Mouse (Mus musculus): ENCODE measurements around the gene Cyth4. TPM values are rescaled to one million over a fixed set of nuclear protein-coding genes. Genes with fewer than 3 reads are reported as not detected.

Gene Cyth4
- polyA plus RNA-seq, 1 experiment from 2014 or later = 5.9 TPM

DNA sequence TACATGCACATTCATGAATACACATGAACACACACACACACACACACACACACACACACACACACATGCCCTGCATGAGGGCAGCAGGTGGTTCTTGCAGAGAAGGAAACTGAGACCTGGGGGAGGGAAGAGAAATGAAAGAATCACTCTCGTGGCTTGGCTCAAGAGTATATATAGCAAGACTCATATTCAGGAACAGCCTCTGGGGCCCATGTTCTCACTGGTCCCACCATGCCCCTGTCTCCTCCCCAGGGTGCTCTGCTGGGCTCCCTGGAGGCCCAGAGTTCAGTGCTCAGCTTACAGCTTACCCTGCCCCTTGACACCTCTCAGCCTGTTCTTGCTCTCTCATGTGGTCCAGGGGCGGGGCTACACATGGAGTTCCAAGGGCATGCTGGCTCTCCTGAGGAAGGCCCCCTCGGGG lies 8.5 kb downstream of the Cyth4 start:
- H3K9me3 ChIP-seq (replicated peaks) = peaks cover 10% of the 10 kb centered on the region; the same call in 1 of the 2 replicates
- H3K27me3 ChIP-seq (ENCODE audit: low read depth, poor library complexity, severe bottlenecking) = 0 out of 2 replicates have a peak, but pooled peaks cover 4% of the 10 kb centered on the region
- no peak overlapping the region for H3K4me3 ChIP-seq
- 69% methylated on average over 3 of the region's 3 CpGs for WGBS
- H3K27ac ChIP-seq (replicated peaks) = no peak overlapping the region
- H3K4me1 ChIP-seq = peaks cover 12% of the 10 kb centered on the region
- no peak for DNase-seq (ENCODE audit: low spot score)
- no peaks in the 10 kb centered on the region for H3K36me3 ChIP-seq

DNA sequence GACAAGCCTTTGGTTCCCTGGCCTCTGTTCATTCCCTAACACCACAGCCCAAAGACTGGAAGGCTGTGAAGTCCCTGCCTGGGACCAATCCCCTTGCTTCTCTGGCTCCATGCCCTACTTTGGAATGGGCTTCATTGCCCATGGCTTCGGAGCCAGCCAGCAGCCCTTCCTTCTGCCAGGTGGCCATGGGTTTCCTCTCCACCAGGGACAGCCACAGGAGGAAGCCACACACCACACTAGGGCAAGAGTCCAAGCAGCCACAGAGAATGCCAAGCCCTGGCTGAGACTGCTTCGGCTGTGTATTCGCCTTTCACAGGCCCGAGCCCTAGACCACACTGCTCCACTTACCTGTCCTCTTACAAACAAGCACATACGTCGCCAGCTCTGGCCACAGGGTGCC lies 9.2 kb downstream of the Cyth4 start:
- H3K9me3 ChIP-seq (replicated peaks) = peaks cover 10% of the 10 kb centered on the region; the same call in 1 of the 2 replicates
- H3K27me3 ChIP-seq (ENCODE audit: low read depth, poor library complexity, severe bottlenecking) = 0 out of 2 replicates have a peak, but pooled peaks cover 4% of the 10 kb centered on the region
- H3K4me1 ChIP-seq = peaks cover 18% of the 10 kb centered on the region
- no peak overlapping the region for H3K27ac ChIP-seq (replicated peaks)
- H3K36me3 ChIP-seq = no peaks in the 10 kb centered on the region
- WGBS = 87% methylated on average over 6 of the region's 6 CpGs
- no peak overlapping the region for H3K4me3 ChIP-seq
- no peak for DNase-seq (ENCODE audit: low spot score)

DNA sequence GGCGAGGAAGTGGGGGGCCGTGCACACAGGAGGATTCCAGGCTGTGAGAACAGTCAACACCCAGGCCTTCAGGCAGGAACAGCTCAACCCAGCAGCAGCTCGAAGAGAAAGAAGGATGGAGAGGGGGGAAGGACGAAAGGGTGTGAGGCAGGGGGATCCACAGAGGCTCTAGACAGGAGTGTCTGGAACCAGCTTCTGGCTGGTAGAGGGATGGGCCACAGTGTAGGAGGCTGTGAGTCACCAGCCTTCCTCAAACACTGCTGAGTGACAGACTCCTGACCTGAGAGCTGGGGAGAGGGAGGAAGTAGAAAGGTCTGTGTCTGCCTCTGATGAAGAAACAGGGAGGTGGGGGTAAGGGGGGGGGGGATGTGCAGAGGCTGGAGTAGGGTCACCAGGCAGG lies 10.6 kb downstream of the Cyth4 start:
- Histone ChIP-seq H3K9me3 (replicated peaks) (0 out of 2 replicates have a peak, but pooled peaks cover 4% of the 10 kb centered on the region), H3K4me1 (peaks cover 23% of the 10 kb centered on the region), H3K27ac (replicated peaks) (no peak overlapping the region), H3K4me3 (no peak overlapping the region), H3K36me3 (no peaks in the 10 kb centered on the region), H3K27me3 (ENCODE audit: low read depth, poor library complexity, severe bottlenecking) (0 out of 2 replicates have a peak, but pooled peaks cover 4% of the 10 kb centered on the region)
- no peak for DNase-seq (ENCODE audit: low spot score)
- WGBS = 74% methylated on average over 4 of the region's 4 CpGs

DNA sequence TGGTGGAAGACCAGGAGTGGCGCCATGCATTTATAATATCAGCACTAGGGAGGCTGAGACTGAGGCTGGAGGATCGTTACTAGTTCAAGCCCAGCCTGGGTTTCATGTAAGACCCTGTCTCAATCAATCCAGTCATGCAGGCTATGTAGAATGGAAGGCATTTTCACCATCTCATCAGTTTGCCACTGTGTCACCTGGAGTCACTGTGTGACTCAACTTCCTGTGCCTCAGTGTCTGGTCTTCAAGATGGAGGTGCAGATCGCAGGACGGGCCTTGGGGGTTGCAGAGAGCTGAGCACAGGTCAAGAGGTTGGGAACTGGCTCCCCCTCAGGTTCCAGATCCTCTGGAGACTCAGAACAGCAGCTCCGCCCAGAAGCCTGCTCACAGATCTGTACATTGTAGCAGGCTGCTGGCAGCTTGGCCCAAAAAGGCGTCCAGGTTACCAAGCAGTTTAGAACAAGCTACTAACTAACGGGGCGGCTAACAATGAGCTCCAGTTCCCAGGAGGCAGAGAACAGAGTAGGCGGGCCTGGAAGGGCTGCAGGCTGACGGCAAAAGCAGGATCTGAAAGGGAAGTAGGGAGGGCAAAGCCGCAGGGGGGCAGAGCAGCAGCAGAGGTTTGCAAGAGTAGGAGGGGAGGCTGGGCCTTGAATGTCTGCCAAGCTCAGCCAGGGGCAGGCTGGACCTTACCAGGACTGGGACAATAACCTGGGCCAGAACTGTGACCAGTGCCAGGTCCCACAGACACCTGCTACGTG lies 14.0 kb downstream of the Cyth4 start:
- Histone ChIP-seq H3K36me3 (no peaks in the 10 kb centered on the region), H3K9me3 (replicated peaks) (no peaks in the 10 kb centered on the region), H3K27ac (replicated peaks) (peak overlapping the region; percentile 53), H3K4me3 (no peak overlapping the region), H3K4me1 (peaks cover 18% of the 10 kb centered on the region), H3K27me3 (ENCODE audit: low read depth, poor library complexity, severe bottlenecking) (0 out of 2 replicates have a peak, but pooled peaks cover 4% of the 10 kb centered on the region)
- 44% methylated on average over 12 of the region's 12 CpGs for WGBS
- no peak for DNase-seq (ENCODE audit: low spot score)

DNA sequence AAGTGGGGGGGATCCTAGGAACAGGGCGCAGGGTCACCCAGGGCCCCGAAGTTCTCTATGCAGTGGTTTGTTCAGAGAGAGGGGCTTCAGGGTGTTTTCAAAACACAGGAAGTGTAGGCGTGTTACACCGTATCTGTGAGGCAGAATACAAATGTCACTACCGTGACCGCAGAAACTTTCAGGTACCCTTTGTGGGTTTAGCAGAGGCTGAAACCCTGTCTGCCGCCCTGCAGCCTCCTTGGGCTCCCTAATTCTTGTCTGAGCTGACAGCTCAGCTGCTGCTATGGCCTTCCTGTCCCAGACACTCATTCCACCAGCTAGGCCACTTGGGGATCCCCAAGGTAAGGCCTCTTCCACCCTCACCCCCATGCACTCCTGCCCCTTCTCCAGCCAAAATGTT lies 17.7 kb downstream of the Cyth4 start:
- Histone ChIP-seq H3K9me3 (replicated peaks) (no peaks in the 10 kb centered on the region), H3K36me3 (no peaks in the 10 kb centered on the region), H3K4me1 (peaks cover 14% of the 10 kb centered on the region), H3K27me3 (ENCODE audit: low read depth, poor library complexity, severe bottlenecking) (0 out of 2 replicates have a peak, but pooled peaks cover 1% of the 10 kb centered on the region), H3K27ac (replicated peaks) (no peak overlapping the region), H3K4me3 (no peak overlapping the region)
- DNase-seq (ENCODE audit: low spot score) = no peak
- 91% methylated on average over 7 of the region's 7 CpGs for WGBS

DNA sequence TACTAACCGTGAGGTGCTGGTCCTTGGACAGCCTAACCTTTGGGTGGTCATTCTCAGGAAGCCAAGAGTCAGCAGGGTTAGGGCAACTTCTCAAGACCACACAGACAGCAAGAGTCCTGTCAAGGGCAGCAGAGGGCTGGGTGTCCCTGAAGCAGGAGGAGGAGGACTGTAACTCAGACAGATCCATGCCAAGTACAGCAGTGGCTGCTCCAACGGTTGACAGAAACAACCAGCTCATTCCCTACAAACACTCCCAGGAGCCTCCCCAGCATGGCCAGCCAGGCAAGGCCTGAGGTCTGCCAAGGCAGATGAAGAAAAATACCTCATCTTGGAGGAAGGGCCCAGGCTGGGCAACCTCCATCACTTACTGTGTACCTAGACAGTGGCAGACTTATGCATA lies 20.1 kb downstream of the Cyth4 start:
- H3K4me3 ChIP-seq = no peak overlapping the region
- H3K27me3 ChIP-seq (ENCODE audit: low read depth, poor library complexity, severe bottlenecking) = peaks cover 19% of the 10 kb centered on the region; the same call in 1 of the 2 replicates
- H3K36me3 ChIP-seq = no peaks in the 10 kb centered on the region
- no peak for DNase-seq (ENCODE audit: low spot score)
- H3K27ac ChIP-seq (replicated peaks) = no peak overlapping the region
- H3K4me1 ChIP-seq = no peaks in the 10 kb centered on the region
- H3K9me3 ChIP-seq (replicated peaks) = no peaks in the 10 kb centered on the region
- 88% methylated on average over 2 of the region's 2 CpGs for WGBS

DNA sequence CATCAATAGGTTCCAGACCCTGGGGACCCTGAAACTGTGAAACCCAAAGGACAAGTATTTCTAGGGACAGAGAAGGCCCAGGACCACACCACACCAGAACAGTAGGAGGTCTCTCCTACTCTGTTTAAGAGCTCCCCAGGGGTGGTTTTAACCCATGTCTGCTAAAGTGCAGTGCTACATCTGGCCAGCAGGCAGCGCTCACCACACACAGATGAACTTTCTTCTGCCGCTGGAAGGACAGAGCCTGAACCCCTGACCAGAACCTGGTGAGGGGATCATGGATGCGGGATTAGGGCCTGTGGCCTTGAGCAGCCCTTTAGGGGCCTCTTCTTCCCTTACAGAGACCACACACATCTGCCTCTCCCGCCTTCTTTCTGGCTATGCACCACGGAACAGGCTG lies 26.6 kb downstream of the Cyth4 start:
- Histone ChIP-seq H3K9me3 (replicated peaks) (no peaks in the 10 kb centered on the region), H3K27me3 (ENCODE audit: low read depth, poor library complexity, severe bottlenecking) (peaks cover 25% of the 10 kb centered on the region; the same call in 1 of the 2 replicates), H3K27ac (replicated peaks) (no peak overlapping the region; the same call in 1 of the 2 replicates), H3K4me3 (no peak overlapping the region), H3K36me3 (no peaks in the 10 kb centered on the region), H3K4me1 (no peaks in the 10 kb centered on the region; the same call in 1 of the 2 replicates)
- DNase-seq (ENCODE audit: low spot score) = peak; percentile 73
- 10% methylated on average over 5 of the region's 5 CpGs for WGBS

DNA sequence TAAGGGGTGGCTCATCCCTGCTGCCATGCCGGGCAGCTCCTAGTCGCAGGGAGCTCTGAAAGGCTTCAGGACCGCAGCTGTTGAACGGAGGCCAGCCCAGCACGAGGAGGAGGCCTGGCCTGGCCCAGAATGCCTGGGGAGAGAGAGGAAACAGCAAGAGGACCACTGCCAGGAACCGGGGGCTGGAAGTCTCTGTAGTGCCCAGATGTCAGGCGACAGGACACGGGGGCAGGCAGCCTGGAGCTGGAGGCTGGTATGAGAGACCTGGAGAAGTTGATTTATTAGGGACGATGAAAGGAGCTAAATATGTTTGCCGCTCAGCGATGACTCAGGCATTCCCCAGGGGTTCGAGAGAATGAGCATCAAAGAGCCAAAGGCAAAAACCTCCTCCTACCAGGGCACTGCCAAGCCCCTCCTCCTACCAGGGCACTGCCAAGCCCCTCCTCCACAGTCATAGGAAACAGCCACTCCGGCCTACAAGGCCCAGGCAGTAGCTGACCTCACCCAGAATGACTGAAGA lies 27.6 kb downstream of the Cyth4 start:
- Histone ChIP-seq H3K27me3 (ENCODE audit: low read depth, poor library complexity, severe bottlenecking) (peaks cover 25% of the 10 kb centered on the region; the same call in 1 of the 2 replicates), H3K4me3 (no peak overlapping the region), H3K36me3 (no peaks in the 10 kb centered on the region), H3K27ac (replicated peaks) (no peak overlapping the region), H3K9me3 (replicated peaks) (no peaks in the 10 kb centered on the region), H3K4me1 (no peaks in the 10 kb centered on the region; the same call in 1 of the 2 replicates)
- WGBS = 73% methylated on average over 13 of the region's 13 CpGs
- DNase-seq (ENCODE audit: low spot score) = no peak

DNA sequence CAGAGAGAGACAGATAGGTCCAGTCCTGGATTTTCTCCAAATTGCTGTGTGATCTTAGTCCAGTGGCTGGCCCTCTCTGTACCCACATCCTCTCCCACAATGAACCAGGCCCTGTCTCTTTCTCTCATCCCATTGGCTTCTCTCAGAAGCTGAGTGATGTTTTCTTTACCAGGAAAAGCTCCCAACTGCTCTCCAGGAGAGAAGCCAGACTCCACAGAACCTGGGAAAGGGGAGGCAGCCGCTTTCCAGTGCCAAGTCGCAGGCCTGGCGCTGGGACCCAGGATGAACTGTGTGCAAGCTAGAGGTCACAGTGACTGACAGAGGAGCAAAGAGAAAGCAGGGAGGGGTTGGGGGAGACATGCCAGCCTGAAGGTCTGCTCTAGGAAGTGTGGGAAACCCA lies 28.1 kb downstream of the Cyth4 start:
- H3K4me3 ChIP-seq = no peak overlapping the region
- no peaks in the 10 kb centered on the region for H3K36me3 ChIP-seq
- H3K27me3 ChIP-seq (ENCODE audit: low read depth, poor library complexity, severe bottlenecking) = peaks cover 22% of the 10 kb centered on the region; the same call in 1 of the 2 replicates
- H3K9me3 ChIP-seq (replicated peaks) = no peaks in the 10 kb centered on the region
- H3K27ac ChIP-seq (replicated peaks) = 0 out of 2 replicates have a peak overlapping the region, but pooled peaks have one; percentile 1
- no peaks in the 10 kb centered on the region; the same call in 1 of the 2 replicates for H3K4me1 ChIP-seq
- WGBS = 81% methylated on average over 3 of the region's 3 CpGs
- no peak for DNase-seq (ENCODE audit: low spot score)

DNA sequence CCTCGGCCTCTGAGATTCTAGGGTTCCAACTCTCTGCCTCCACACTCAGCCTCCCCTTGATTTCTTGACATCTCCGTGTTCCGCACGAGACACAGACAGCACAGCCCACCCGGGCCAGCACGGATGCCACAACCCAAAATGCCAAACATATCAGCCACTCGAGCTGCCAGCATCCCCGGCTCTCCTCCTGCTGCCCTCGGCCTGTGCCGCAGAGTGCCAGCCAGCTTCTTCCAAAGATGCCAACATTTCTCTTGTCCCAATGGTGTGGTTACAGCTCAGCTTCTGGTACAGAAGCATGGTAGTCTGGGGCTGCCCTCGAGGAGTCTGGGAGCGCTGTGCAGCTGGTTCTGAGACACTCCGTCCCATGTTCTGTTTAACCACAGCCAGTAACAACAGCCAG lies 29.4 kb downstream of the Cyth4 start:
- Histone ChIP-seq H3K9me3 (replicated peaks) (no peaks in the 10 kb centered on the region), H3K36me3 (no peaks in the 10 kb centered on the region), H3K27me3 (ENCODE audit: low read depth, poor library complexity, severe bottlenecking) (peaks cover 10% of the 10 kb centered on the region; the same call in 1 of the 2 replicates), H3K27ac (replicated peaks) (no peak overlapping the region), H3K4me1 (peaks cover 4% of the 10 kb centered on the region; the same call in 1 of the 2 replicates), H3K4me3 (no peak overlapping the region)
- WGBS = 92% methylated on average over 13 of the region's 13 CpGs
- no peak for DNase-seq (ENCODE audit: low spot score)

DNA sequence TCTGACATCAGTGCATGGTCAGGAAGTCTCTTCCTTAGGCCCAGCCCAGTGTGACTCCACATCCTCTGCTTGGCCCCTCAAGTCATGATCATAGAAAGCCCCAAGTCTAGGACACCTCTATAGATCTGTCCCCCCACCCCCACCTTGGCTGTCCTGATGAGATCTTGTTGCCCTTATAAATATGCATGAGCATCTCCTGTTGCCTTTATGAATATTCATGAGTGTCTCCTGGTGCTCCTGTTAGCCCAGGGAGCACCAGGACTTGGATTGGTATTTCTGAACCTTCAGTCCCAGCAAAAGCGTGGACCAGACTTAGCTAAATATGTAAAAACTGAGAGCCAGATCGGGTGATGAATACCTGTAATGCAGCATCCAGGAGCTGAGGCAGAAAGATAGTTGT lies 35.5 kb downstream of the Cyth4 start:
- peaks cover under 1% of the 10 kb centered on the region; the same call in 1 of the 2 replicates for H3K27me3 ChIP-seq (ENCODE audit: low read depth, poor library complexity, severe bottlenecking)
- H3K36me3 ChIP-seq = no peaks in the 10 kb centered on the region
- H3K4me3 ChIP-seq = no peak overlapping the region
- H3K27ac ChIP-seq (replicated peaks) = peak overlapping the region; percentile 81
- DNase-seq (ENCODE audit: low spot score) = no peak
- H3K4me1 ChIP-seq = peaks cover 58% of the 10 kb centered on the region
- 59% methylated on average over 2 of the region's 2 CpGs for WGBS
- no peaks in the 10 kb centered on the region for H3K9me3 ChIP-seq (replicated peaks)

DNA sequence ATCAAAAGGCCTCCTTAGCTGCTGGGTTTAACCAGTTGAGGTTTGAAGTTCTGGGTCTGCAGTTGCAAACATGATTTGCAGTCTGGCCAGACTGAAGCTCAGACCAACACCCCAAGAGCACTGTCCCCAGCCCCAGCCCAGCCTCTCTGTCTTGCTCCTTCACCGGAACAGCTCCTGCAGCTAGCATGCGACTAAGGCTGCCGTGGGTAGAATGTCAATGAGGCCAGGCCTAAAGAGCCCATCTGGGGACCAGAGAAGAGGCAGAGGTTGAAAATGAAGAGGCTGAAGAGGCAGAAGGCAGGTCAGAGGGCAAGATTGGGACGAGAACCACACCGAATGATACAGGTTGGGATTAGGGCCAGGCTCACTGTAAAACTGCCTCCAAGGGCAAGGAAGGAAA lies 36.6 kb downstream of the Cyth4 start:
- Histone ChIP-seq H3K27me3 (ENCODE audit: low read depth, poor library complexity, severe bottlenecking) (peaks cover 9% of the 10 kb centered on the region), H3K4me1 (peaks cover 68% of the 10 kb centered on the region), H3K36me3 (no peaks in the 10 kb centered on the region), H3K9me3 (replicated peaks) (no peaks in the 10 kb centered on the region), H3K4me3 (no peak overlapping the region), H3K27ac (replicated peaks) (peak overlapping the region; percentile 81)
- DNase-seq (ENCODE audit: low spot score) = peak; percentile 48
- 52% methylated on average over 5 of the region's 5 CpGs for WGBS
